8 mouse cellular contexts compared by ENCODE assay signal in genomic region chr9:71543443-71544222, GRCm38 (mm10). TPM values are rescaled to one million over a fixed set of nuclear protein-coding genes. Genes with fewer than 3 reads are reported as not detected.
DNase-seq lines count a peak whose midpoint lies in the region; ATAC-seq and TF ChIP-seq lines count a peak whose summit lies in the region.

No protein-coding gene starts in this region.

- no peaks in the 10 kb centered on the region for H3K4me1 ChIP-seq in embryonic facial prominence, embryonic 11.5 days (ENCODE audit: control insufficient read depth, insufficient read depth, low read length)
- peaks cover 13% of the 10 kb centered on the region for H3K4me1 ChIP-seq in limb, embryonic 12.5 days (replicated peaks)
- H3K4me1 ChIP-seq in midbrain, postnatal 0 days (ENCODE audit: insufficient read depth, low read length): no peaks in the 10 kb centered on the region

- no peak for ATAC-seq in CD4-positive, CD25-positive, alpha-beta regulatory T cell, adult 4 months
- peak; percentile 57 for ATAC-seq in embryonic facial prominence, embryonic 11.5 days (replicated peaks; ENCODE audit: insufficient number of reproducible peaks, low FRiP score, low TSS enrichment, low read depth)
- peak; percentile 73; the same call in 1 of the 2 replicates for ATAC-seq in limb, embryonic 12.5 days (ENCODE audit: insufficient number of reproducible peaks, insufficient read depth, low FRiP score, low TSS enrichment, low read depth)
- ATAC-seq in midbrain, postnatal 0 days (ENCODE audit: low FRiP score): peak; percentile 87

- no peak overlapping the region for H3K9ac ChIP-seq in embryonic facial prominence, embryonic 11.5 days (replicated peaks; ENCODE audit: low read length)
- no peak overlapping the region for H3K9ac ChIP-seq in limb, embryonic 12.5 days (replicated peaks)
- no peak overlapping the region for H3K9ac ChIP-seq in midbrain, postnatal 0 days (replicated peaks; ENCODE audit: low read length, poor library complexity, severe bottlenecking)

- DNase-seq in CD4-positive, CD25-positive, alpha-beta regulatory T cell, adult 2 months (ENCODE audit: low read depth, low spot score): peak; percentile 80
- DNase-seq in embryonic facial prominence, embryonic 11.5 days (ENCODE audit: low spot score): peak; percentile 93
- peak; percentile 75 for DNase-seq in heart, adult 8-10 months (ENCODE audit: low spot score)
- DNase-seq in kidney, adult 8-10 months: peak; percentile 59 to 78
- DNase-seq in midbrain, postnatal 0 days (ENCODE audit: low spot score): peak; percentile 94
- DNase-seq in spleen, postnatal 36 days (ENCODE audit: low spot score in 2 of 2): peak; percentile 48 to 49

- no peak overlapping the region for H3K4me3 ChIP-seq in embryonic facial prominence, embryonic 11.5 days (ENCODE audit: low read depth, low read length)
- H3K4me3 ChIP-seq in limb, embryonic 12.5 days (replicated peaks): no peak overlapping the region
- no peak overlapping the region for H3K4me3 ChIP-seq in midbrain, postnatal 0 days (ENCODE audit: low read depth, low read length)

- no peaks in the 10 kb centered on the region for H3K27me3 ChIP-seq in embryonic facial prominence, embryonic 11.5 days (ENCODE audit: control insufficient read depth, insufficient read depth, low read length)
- 0 out of 2 replicates have a peak, but pooled peaks cover 8% of the 10 kb centered on the region for H3K27me3 ChIP-seq in limb, embryonic 12.5 days
- no peaks in the 10 kb centered on the region for H3K27me3 ChIP-seq in midbrain, postnatal 0 days (ENCODE audit: insufficient read depth, low read length)

- H3K9me3 ChIP-seq in embryonic facial prominence, embryonic 11.5 days (replicated peaks; ENCODE audit: control insufficient read depth, low read length): no peaks in the 10 kb centered on the region
- H3K9me3 ChIP-seq in limb, embryonic 12.5 days: no peaks in the 10 kb centered on the region
- H3K9me3 ChIP-seq in midbrain, postnatal 0 days (ENCODE audit: low read length): no peaks in the 10 kb centered on the region

- no peak overlapping the region for H3K4me2 ChIP-seq in embryonic facial prominence, embryonic 11.5 days (ENCODE audit: low read depth, low read length)
- no peak overlapping the region for H3K4me2 ChIP-seq in limb, embryonic 12.5 days
- no peak overlapping the region for H3K4me2 ChIP-seq in midbrain, postnatal 0 days (ENCODE audit: low read depth, low read length, poor library complexity, severe bottlenecking)

- 19% methylated on average over 19 of the region's 19 CpGs for WGBS in embryonic facial prominence, embryonic 11.5 days
- 18% methylated on average over 19 of the region's 19 CpGs for WGBS in limb, embryonic 12.5 days
- 14% methylated on average over 19 of the region's 19 CpGs for WGBS in midbrain, postnatal 0 days

- peak; percentile 88 for TF ChIP-seq CTCF in midbrain, postnatal 0 days (IDR thresholded peaks at IDR 0.05)

- no peaks in the 10 kb centered on the region for H3K36me3 ChIP-seq in embryonic facial prominence, embryonic 11.5 days (replicated peaks; ENCODE audit: control insufficient read depth, insufficient read depth, low read depth, low read length)
- H3K36me3 ChIP-seq in limb, embryonic 12.5 days: no peaks in the 10 kb centered on the region
- no peaks in the 10 kb centered on the region for H3K36me3 ChIP-seq in midbrain, postnatal 0 days (ENCODE audit: insufficient read depth, low read length)

- H3K27ac ChIP-seq in embryonic facial prominence, embryonic 11.5 days (replicated peaks; ENCODE audit: low read depth, low read length): no peak overlapping the region
- no peak overlapping the region for H3K27ac ChIP-seq in limb, embryonic 12.5 days
- H3K27ac ChIP-seq in midbrain, postnatal 0 days (ENCODE audit: low read depth, low read length): no peak overlapping the region

RNA-seq across cellular contexts. Expression of gene Myzap, which starts 48.5 kb away (rescaled TPM):
- polyA plus RNA-seq in CD4-positive, CD25-positive, alpha-beta regulatory T cell, adult 4 months (2017; shearing (Covaris generic)): under 1 TPM; 0.35 to 0.71 TPM
- polyA plus RNA-seq in embryonic facial prominence, embryonic 11.5 days (2014; fragmentation: Nextera tagmentation; extraction: Ambion mirVana): 7.0 and 8.5 TPM in 2 replicates
- total RNA-seq in heart, adult 8-10 months (2022): 100 to 1,000 TPM; 373 to 483 (median 430) TPM
- polyA plus RNA-seq in limb, embryonic 12.5 days (2016; fragmentation: Nextera tagmentation; extraction: Ambion mirVana): 10.0 and 10.8 TPM in 2 replicates
- total RNA-seq in midbrain, postnatal 0 days (2014; rRNA removed): 0.99 and 1.4 TPM in 2 replicates
- 1.9 and 2.1 TPM in 2 replicates for polyA plus RNA-seq in midbrain, postnatal 0 days (2015; fragmentation: Nextera tagmentation; extraction: Ambion mirVana)

RNA-seq across cellular contexts. Expression of gene Polr2m, which starts 57.9 kb away (rescaled TPM):
- 10 to 100 TPM; 16.9 to 25.4 TPM for polyA plus RNA-seq in CD4-positive, CD25-positive, alpha-beta regulatory T cell, adult 4 months (2017; shearing (Covaris generic))
- 522 and 524 TPM in 2 replicates for polyA plus RNA-seq in embryonic facial prominence, embryonic 11.5 days (2014; fragmentation: Nextera tagmentation; extraction: Ambion mirVana)
- total RNA-seq in heart, adult 8-10 months (2022): 100 to 1,000 TPM; 290 to 334 (median 304) TPM
- polyA plus RNA-seq in limb, embryonic 12.5 days (2016; fragmentation: Nextera tagmentation; extraction: Ambion mirVana): 610 and 611 TPM in 2 replicates
- 206 and 214 TPM in 2 replicates for total RNA-seq in midbrain, postnatal 0 days (2014; rRNA removed)
- polyA plus RNA-seq in midbrain, postnatal 0 days (2015; fragmentation: Nextera tagmentation; extraction: Ambion mirVana): 317 and 320 TPM in 2 replicates

Comparison
In these comparisons a context has a peak if more than half of its experiments do, and no peak if none do; other contexts are left out.
1. RNA of gene Polr2m, which starts 57.9 kb away (polyA plus RNA-seq): 610 to 611 TPM in limb, embryonic 12.5 days, 522 to 524 TPM in embryonic facial prominence, embryonic 11.5 days and 317 to 320 TPM in midbrain, postnatal 0 days; 16.9 to 25.4 TPM in CD4-positive, CD25-positive, alpha-beta regulatory T cell, adult 4 months; every median in the first group is over 10 times any median in the second.
2. Peak in every context shown above with its lines, with median percentiles within 50 percentile points of each other: DNase-seq.